Mouse (Mus musculus): ENCODE measurements around the gene Atpaf1.

Atpaf1 gene

DNA sequence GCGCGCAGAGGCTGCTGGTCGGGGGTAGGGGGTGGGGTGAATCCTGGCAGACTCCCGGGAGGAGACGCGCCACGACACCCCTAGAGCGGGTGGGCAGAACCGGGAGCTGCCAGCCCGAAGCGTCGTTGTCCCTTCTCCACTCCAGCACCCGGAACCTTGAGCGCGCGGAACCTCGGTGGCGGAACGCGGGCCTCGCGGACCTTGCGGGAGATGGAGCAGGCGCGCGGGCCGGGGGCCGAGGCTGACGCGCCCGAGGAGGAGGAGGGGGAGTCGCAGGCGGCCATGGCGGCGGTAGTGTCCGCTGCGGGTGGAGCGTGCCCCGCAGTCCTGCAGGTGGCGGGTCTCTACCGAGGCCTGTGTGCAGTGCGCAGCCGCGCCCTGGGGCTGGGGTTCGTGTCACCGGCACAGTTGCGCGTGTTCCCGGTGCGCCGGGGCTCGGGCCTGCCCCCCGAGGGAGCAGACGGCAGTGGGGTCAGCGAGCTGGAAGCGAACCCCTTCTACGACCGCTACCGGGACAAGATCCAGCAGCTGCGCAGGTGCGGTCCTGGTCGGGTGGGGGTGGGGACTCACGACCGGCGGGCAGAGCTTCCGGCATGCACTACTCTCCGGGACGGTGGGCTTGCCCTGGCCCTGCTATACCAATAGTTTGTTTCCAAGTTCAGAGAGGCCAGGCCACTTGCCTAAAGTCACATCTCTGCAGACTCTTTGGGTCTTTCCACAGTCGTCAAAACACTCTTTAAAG is at the start of gene Atpaf1:
Gene Atpaf1, plus strand, starts transcription at position 44 of the 742 bp plus-strand sequence.
- peak; percentile 72 for DNase-seq (ENCODE audit: low read depth, low spot score)

DNA sequence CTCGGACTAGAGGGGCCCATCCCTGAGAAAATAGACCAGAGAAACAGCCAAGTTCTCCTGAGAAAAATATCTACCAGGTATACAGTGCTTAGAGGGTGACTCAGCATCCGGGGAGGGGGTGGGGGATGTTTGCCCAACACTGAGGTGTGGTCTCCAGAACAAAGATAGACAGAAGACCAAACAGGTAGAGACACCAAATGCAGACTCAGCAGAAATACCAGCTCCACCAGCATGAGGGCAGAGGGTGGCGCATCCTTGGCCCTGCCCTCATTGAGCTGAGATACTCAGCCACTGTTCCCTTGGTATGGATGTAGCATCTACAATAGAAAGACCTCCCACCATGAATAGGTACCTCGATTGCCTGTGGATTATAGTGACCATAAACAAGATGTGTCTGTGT is 49.7 kb upstream of the Atpaf1 start:
- no peak for DNase-seq (ENCODE audit: low read depth, low spot score)

DNA sequence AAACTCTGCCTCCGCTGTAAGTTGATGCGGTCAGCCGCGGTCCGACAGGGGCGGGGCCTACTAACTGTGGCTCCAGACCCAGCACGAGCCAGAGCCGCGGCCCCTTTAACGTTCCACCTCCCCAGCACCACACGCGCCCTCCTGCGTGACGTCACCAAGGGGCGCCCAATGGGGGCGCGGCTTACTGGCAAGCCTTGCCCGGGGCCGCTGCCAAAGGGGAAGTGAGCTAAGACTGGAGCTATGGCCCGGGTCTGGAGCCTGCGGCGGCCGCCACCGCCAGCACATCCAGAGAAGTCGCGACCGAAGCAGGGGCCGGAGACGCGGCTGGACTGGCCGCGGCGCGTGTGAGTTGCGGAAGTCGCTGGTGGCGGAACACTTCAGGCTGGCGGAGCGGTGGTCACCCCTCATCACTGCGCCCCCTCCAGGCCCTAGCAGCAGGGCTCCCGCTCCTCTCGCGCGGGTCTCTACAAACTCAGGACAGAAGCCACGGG is 47.0 kb upstream of the Atpaf1 start, which contains the start of gene Efcab14:
Gene Efcab14, plus strand, starts transcription at position 194 of the 491 bp plus-strand sequence.
- DNase-seq (ENCODE audit: low read depth, low spot score): peak; percentile 98

DNA sequence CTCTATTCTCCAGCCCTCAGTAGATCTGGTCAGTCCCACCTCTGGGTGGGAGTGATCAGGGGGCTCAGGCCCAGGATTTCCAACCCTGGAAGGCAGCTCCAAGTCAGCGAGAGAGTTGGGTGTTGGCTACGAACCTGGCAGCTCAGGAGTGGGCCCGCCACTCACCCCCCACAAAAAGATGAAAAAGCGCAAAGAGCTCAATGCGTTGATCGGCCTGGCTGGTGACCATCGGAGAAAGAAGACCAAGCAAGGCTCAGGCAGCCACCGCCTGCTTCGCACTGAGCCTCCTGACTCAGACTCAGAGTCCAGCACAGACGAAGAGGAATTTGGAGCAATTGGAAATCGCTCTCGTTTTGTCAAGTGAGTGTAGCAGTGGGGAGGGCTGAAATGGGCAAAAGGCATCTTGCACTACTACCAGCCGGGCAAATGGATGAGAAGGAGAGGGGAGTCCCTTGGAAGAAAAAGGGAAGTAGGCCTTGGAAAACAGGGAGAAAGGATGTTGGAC is 46.1 kb upstream of the Atpaf1 start:
- no peak for DNase-seq (ENCODE audit: low read depth, low spot score)

DNA sequence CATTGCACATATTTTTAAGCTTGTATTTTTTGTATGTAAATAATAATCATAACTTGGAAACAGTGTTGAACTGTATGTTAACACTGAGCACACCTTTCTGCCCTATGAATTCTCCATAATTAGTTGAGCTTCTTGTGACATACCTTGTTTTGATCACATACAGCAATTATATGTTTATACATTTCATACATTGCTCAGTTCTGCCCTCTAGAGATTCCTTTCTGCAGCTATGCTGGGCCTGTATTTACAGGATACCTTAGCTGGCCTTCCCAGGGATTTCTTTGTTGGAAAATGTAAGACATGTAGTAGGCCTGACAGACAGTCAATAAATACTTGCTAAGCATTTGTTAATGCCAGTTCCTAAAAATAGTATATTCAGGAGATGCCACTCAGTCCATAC is 42.0 kb upstream of the Atpaf1 start:
- no peak for DNase-seq (ENCODE audit: low read depth, low spot score)

DNA sequence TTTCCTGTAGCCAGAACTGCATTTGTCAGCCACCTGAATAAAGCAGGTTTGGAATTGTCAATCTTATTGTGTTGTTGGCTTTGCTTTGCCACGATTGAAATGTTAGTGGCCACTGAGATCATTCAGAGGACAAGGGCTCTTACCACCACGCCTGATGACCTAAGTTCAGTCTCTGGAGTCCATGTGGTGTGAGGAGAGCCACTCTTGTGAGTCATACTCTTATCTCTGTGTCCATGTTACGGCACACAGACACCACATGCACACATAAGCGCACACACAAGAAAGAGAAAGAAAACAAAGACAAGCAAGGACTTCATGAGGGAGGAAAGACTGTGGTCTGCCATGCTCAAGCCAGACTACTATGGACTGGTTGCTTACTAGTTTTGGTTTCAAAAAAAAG is 41.5 kb upstream of the Atpaf1 start:
- DNase-seq (ENCODE audit: low read depth, low spot score): no peak

DNA sequence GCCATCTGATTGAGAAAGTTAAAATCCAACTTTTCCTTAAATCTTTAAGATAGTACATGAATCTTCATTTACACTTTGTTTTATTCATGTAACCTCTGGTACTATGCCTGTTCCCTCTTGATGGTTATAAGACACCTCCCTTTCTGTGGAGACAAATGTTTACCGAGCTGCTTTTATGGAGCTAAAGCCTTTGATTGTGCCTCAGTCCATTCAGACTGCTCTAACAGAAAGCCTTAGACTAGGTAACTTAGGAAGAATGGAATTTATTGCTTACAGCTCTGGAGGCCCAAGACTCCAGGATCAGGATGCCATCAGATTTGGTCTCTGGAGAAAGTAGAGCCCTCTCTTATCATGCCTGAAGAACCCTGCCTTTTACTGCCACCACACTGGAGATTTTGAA is 36.4 kb upstream of the Atpaf1 start:
- DNase-seq (ENCODE audit: low read depth, low spot score): no peak

DNA sequence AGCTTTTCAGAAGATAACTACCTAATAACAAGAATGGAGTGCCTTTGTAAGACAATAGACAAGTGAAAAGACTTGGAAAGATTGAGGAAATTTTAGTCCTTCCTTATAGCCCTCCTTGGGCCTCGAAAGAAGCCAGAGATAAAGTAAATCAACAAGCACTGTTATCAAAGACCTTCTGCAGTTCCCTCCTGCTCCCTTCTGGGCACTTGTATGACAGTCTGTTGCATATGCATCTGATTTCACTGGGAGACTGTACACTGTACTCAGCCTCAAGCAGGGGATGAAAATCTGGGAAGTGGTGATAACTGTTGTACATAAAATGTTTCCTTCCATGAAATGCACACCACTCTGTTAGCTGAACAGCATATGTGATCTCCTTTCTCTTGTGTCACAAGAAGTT is 35.3 kb upstream of the Atpaf1 start:
- DNase-seq (ENCODE audit: low read depth, low spot score): no peak

DNA sequence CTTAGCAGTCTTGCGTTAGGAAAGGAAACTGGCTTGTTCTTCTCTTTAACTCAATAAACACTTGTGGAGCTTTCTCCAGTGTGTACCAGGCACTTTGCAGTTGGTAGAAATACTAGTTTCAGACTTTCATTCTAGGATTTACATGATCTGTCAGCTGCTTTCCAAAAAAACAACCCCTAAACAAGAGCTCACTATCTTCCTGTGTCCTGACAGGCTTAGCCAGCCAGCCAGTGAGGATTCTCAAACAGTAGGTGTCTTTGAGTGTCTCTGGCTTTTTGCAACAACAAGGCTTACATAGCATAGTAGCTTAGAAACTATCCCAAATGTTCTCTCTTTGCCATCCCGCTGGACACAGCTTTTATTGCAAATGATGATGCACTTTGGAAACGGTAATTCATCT is 30.5 kb upstream of the Atpaf1 start:
- no peak for DNase-seq (ENCODE audit: low read depth, low spot score)

DNA sequence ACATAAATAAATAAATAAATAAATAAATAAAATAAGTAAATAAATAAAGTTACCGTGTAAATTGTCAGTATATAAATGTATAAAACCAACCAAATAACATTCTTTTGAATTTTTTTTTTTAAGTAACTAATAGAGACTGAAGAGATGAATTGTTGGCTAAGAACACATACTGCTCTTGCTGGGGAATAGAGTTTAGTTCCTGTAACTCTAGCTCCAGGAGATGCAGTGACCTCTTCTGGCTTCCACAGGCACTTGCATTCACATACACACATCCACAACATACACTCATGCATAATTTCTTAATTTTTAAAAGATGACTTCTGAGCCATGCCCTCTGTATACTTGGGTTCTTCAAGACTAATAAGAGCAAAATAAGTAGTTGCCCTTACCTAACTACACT is 29.8 kb upstream of the Atpaf1 start:
- DNase-seq (ENCODE audit: low read depth, low spot score): no peak

DNA sequence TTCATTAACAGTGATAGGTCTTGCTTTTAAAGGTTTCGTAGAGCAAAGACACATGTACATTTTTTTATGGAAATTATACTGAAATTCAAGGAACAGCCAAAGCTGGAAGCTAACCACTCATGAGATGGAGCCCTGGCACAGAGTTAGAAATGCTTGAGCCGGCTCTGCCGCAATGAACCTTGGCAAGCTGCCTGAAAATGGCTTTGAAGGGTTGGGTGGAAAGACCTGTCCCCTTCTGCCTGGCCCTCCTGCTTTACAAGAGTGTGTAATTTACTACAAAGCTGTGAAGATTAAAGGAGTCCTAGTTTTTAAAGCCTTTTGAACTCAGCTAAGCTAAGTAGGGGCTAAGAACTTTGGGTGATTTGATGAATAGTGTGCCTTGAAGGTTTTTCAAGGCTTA is 23.4 kb upstream of the Atpaf1 start:
- DNase-seq (ENCODE audit: low read depth, low spot score): no peak

DNA sequence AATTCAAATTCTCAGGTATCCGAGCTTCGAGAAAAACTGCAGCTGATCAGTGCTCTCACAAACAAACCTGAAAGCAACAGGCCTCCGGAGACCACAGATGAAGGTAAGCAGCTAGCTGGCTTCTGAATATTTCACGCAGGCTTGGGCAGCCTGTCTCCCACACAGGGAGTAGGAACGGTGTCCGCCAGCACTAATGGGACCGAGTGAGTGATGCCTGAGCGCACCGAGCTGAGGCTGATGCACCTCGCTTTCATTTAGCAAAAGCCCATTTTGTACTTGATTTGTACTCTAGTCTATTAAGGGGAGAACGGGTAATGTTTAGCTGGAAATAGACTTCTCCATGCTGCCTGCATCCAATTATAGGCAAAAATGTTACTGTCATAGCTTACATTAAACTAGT is 20.0 kb upstream of the Atpaf1 start:
- no peak for DNase-seq (ENCODE audit: low read depth, low spot score)

DNA sequence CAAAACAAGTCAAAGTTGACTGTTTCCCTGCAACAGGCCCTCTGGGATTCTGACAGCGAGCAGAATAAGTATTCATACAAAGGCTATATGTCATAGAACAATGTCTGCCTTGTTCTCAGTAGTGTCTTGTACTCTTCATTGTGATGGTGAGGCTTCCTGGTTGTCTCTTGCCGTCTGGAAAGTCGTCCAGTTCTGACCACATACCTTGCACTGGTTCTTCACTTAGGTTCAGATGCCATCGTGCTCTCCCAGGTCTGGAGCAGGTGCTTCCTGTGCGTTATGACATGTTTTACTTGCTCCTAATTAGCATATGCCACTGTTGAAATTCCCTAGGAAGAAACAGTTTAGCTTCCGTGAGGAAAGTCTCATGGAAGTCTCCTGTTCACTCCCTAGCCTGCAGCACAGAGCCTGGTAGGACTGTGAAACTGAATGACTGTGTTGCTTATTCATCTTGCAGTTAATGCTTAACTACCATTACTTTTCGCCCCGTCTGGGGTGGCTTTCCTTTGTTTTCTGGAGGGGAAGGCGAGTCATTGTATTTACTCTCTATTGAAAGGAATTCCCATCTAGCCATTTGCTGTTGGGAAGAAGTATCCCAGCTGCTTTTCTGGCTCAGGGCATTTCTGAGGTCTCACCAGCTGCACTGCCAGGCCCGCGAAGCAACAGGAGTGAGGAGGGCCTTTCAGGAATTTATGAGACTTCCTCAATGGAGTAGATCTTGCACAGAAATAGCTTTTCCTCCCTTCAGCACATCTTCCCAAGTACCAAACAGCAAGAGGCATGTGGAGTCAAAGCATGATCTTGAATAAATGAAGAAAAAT is 16.8 kb upstream of the Atpaf1 start:
- DNase-seq (ENCODE audit: low read depth, low spot score): no peak

DNA sequence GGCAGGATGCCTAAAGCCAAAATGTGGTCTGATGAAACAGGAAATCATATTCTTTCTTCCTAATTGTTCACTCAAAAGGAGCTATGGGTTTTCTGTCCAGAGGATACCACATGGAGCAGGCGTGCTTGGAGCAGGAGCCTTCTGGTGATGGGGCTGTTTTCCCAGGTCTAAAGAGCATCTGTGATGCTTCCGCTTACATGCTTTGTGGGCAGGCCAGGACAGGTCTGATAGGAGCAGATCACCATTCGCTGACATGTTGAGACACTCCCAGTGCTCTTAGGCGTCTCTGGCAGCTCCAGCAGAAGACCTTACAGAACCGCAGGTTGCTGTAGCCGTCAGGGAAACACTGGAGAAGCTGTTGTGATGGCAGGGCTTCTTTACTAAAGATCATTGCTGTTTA is 9.6 kb upstream of the Atpaf1 start:
- DNase-seq (ENCODE audit: low read depth, low spot score): no peak

DNA sequence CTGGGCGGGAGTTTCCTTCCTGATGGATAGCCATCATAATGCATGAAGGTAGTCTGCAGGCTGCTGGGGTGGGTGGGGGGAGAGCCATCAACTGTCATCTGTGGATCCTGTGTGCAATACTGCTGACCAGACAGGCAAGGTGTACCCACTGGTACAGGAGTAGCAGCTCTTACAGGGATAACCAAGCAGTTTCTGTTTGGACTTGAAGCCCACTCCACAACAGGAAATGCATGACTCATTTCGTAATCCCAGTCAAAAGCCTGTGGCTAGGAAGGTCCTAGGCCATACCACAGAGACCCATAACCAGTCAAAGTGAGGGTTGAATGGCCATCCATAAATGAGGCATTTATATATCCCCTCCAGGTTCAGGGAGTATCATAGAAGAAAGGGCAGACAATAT is 7.0 kb upstream of the Atpaf1 start:
- DNase-seq (ENCODE audit: low read depth, low spot score): no peak

DNA sequence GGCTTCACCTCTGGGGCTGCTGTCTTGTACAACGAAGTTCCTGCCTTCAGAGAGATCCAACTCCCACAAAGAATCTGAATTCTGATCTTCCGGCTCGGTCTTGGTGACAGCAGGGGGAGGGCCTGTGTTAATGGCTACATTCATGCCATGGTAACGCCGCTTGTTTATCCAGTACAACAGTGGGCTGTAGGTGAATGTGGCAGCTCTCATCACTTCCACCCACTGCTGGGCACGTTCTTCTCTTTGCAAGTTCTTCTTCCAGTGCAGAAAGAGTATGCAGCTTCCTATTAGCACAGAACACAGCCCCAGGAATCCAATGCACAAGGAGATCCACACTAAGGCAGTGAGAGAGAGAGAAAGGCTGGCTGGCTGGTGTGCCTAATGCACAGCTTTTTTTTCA is 4.3 kb upstream of the Atpaf1 start:
- DNase-seq (ENCODE audit: low read depth, low spot score): peak; percentile 17

DNA sequence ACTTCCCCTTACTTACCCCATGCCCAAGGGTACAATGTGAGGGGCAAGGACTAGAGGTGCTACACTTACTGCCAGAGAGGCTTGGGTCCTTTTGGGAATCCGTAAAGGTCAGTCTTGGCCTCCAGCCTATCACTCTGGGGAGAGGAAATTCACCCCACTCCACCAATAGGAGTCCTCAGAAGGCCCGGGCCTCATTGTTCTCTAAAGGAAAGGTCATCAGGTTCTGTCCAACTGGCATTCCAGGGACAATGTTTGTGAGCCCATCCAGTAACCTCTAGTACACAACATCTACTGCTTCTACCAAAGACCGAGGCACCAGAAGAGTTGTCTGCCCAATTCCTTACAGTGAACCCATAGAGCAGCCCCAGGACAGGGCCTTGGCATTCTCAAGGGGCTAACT is 3.7 kb upstream of the Atpaf1 start, which contains the start of gene Tex38:
Gene Tex38, minus strand, starts transcription at position 101 of the 400 bp plus-strand sequence.
- DNase-seq (ENCODE audit: low read depth, low spot score): no peak

DNA sequence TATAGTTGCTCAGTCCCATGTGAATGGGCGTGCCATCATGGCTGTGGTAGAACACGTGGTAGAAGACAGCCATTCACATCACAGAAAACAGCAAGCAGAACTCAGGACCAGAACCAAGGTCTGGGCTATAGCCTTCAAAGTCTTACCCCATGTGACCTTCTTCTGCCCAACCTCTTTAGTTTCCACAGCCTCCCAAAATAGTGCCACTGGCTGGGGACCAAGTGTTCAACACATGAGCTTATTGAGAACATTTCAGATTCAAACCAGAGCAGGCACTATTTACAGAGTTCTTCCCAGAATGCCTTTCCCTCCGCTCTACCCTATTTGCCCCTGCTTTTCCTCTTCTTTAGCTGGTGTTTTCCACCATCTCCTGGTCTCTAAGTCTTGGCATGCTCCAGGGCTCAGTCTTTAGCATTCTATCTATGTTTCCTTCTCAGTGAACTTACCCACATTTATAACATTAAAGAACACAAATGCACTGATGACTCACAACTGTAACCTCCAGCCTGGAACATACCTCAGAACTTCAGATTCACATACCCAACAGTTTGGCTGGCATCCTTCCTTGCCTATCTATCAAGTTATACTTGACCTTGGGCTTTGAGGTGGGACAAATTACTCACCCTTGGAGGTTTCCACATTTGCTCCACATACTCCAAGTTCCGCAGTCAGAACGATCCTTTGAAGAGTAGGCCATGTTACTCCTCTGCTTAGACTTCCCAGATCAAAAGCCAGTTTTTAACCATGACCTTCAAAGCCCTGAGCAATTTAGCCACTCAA is 2.4 kb upstream of the Atpaf1 start:
- DNase-seq (ENCODE audit: low read depth, low spot score): no peak

DNA sequence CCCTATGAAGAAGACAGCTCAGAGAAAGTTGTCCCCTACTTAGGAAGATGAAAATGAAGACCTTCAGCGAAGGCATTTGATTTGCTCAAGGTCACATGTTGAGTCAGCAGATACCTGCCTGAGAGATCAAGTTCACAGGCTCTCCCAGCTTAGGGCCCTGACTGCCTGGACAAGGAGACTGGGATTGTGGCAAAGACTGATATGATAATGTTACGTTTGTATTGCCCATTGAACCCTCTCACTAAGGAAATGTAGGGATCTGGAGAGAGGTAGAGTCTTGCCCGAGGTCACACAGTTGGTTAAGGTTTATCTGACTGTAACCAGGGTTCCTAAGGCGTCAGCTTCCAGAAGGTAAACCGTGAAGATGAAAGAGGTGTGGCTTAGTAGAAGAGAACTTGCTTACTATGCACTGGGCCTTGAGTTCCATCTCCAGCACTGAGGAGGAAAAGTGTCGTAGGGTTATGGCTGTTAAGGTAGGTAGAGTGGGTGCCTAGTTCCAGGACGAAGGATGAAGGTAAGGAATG is 961 bp downstream of the Atpaf1 start:
- DNase-seq (ENCODE audit: low read depth, low spot score): peak; percentile 60

DNA sequence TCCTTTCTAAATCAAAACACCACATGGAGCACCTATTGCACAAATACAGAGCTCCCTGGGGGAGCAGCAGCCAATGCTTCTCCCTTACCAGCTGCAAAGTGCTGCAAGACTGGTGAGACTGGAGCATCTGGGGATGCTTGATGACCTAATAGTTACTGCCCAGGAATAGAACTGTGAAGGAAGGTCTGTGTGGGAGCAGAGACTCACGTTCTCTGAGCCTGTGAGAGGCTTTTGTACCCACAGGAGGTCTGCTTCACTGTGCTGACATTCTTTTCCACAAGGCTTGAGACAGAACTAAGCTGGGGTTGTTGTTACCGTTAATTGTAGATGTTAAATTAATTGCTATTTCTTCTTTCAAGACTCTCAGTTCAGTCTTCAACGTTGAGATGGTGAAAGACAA is 6.3 kb downstream of the Atpaf1 start:
- DNase-seq (ENCODE audit: low read depth, low spot score): no peak

DNA sequence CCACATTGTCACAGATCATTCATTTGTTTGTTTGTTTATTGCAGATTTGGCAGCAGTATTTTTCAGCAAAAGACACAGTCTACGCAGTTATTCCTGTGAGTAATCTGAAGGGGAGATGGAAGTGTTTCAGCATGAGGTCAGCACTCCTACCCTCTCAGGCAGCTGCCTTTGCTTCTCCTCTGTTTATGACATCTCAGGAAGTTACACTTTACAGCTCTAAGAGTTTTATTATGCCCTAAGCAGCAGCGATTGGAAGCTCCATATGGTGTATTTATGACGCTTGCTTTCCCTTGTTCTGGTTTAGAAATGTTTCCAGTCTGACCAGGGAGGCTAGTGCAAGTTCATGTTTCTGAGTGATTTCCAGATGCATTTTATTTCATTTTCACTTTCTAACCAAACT is 10.7 kb downstream of the Atpaf1 start:
- no peak for DNase-seq (ENCODE audit: low read depth, low spot score)

DNA sequence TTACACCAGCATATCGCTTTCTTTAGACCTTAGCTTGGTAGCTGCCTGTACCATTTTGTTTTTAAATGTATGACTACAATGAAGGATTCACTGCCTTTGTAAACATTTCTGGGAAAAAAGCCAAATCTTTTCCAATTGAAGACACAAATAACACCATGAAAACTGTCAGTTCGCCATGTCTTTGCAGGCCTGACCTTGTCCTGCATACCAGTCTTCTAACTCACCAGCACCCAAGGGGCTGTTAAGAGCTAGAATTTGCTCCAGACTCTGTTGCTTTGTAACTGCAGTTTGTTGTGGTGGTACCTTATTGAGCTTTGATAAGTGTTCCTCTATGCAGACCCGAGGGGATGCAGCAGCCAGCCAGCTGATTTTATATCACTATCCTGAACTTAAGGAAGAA is 15.4 kb downstream of the Atpaf1 start:
- DNase-seq (ENCODE audit: low read depth, low spot score): no peak
